Mouse (Mus musculus) cerebellum, adult (tissue): ENCODE data around the gene Cog5.
"Not testable (repeated sequence)": the region's sequence is repeated elsewhere in the genome, so short reads cannot be mapped to it uniquely, and the experiment has no call there.

ENCODE experiments used
- ATAC-seq: cut with Nextera tagmentation; 2 replicates; pipeline ENCODE4 v1.9.2; 2017; ENCODE audit warnings: mild to moderate bottlenecking, moderate library complexity, mixed read lengths; ENCODE audit not compliant: insufficient number of reproducible peaks, low FRiP score, low TSS enrichment

Gene Cog5

DNA sequence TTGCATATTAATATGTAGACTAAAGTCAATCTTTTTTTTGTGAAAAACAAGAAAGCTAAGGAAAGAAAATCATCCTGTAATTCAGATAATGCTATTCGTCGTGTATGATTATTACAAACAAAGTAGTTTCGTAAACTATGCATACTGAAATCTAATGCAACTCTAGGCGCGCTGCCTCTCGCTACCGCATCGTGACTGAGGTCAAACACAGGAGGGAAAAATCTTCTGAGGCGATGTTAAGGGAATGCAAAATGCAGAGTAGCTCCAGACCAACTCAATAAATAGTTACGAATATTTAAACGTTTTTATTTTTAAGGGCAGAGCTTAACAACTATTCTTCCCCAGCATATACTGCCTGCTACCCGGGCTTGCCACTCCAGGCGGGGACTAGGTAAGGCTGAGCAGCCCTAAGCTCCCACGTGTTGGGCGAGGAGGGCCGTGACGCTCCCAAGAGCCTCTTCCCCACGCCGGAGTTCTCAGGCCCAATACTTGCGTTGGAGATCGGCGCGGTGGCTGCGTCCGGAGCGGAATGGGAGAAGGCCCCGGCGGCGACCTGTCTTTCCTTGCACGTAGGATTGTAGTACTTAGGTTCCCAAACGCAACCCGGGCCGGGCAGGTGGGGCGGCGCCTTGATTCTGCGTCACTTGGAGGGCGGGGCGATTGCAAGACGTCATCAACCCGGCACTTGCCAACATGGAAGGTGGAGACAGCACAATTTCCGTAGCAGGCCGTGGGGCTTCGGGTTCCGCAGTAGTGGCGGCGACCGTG lies at the start of gene Cog5, which contains the start of gene Dus4l:
Gene Cog5, plus strand, starts transcription at position 673 of the 768 bp plus-strand sequence.
Gene Dus4l, minus strand, starts transcription at position 630 of the 768 bp plus-strand sequence.
- peak; percentile 93 for ATAC-seq

DNA sequence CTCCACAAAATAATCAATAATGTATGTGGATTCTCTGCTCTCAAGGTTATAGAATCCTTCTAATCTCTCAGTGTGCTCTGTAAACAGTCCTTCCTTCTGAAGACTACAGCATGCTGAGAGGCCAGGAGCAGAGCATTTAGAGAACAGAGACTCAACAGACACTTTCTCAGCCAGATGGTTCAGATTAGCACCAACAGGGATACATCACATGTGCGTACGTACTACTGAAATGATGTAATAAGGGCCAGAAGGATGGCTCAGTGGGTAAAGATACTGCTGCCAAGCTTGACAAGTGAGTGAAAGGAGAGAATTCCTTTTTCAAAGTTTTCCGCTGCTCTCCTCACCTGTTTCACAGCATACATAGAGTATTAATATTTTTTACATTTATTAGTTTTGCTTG lies 49.8 kb upstream of the Cog5 start:
- ATAC-seq: peak; percentile 72

DNA sequence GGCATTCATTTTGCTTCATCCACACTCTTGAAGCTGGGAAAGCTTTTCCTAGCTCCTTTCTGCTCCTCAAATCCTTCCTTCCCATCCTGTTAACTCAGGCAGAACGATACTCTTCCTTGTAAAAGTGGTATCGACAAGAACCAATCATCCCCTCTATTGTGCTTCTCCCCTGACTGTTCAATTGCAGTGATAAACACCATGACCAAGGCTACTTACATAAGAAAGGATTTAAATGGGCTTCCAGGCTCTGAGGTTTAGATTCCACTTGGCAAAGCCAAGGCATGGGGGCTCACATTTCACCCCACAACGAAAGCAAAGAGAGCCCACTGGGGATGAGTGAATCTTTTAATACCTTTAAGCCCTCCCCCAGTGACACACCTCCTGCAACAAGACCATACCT lies 46.5 kb upstream of the Cog5 start:
- ATAC-seq: no peak

DNA sequence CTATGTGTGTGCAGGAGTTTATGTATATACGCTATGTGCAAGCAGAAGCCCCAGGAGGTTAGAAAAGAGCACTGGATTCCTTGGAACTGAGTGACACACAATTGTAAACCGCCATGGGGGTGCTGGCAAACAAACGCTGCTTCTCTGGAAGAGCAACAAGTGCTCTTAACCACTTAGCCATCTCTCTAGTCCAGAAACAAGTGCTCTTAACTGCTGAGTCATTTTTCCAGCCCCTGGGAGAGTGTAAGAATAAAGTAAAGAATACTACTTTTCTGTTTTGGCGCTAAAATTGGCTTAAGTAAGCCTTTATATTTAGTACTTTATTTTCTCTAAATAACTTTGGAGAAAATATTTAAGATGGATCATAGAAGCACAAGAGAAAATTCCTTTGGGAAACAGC lies 41.3 kb upstream of the Cog5 start:
- ATAC-seq: no peak

GRCm38 (mm10) chr12:31620106-31620505 lies 34.6 kb upstream of the Cog5 start:
- no peak for ATAC-seq

DNA sequence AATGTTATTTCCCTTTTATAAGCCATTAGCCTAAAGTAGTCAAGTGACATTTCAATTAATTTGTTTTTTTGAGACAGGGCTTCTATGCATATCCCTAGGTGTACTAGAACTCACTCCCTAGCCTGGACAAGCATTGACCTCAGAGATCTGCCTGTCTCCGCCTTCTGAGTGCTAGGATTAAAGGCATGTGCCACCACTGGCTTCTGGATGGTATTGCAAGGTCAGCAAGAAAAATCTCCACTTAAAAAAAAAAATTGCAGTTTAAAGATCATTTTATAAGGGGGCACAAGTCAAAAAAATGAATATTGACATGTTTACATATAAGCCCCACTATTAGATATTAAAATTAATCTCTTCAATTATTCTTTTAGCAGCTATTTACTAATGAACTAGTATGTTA lies 29.7 kb upstream of the Cog5 start:
- ATAC-seq: no peak

DNA sequence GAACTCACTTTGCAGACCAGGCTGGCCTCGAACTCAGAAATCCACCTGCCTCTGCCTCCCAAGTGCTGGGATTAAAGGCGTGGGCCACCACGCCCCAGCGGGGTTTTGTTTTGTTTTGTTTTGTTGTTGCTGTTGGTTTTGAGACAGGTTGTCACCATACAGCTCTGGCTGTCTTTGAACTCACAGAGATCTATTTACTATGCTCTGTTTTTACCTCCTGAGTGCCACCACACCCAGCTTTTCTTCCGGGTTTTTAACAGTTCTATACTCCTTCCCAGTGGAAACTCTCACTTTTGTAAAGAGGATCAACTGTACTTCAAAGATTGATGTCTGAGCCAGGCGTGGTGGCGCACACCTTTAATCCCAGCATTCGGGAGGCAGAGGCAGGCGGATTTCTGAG lies 26.3 kb upstream of the Cog5 start:
- ATAC-seq: not testable (repeated sequence)

GRCm38 (mm10) chr12:31633970-31634342 lies 20.7 kb upstream of the Cog5 start:
- ATAC-seq: 0 out of 2 replicates have a peak, but pooled peaks have one; percentile 28

- ATAC-seq: peak; percentile 85
These were observed 20.1 kb upstream of the Cog5 start, which contains the start of gene Bcap29 for GRCm38 (mm10) chr12:31634343-31635239. Gene Bcap29 (minus strand): TSS chr12:31634658.

DNA sequence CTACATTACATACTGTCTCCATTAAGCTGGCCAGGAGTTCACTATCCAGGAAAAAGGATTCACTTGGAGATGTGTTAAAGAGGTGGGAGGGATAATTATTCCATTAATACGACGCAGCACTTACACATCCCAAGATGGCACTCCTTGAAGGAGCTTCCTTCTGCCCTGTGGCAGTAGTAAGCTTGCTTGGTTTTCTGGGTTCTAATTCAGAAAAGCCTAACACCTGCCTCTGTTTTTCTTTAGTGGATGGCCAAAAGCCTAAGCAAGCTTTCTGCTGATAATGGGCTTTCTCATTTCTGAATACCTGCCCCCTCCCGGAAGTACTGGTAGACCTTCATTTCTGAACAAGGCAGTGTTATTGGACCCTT lies 19.4 kb upstream of the Cog5 start:
- ATAC-seq: peak; percentile 46; the same call in 1 of the 2 replicates

GRCm38 (mm10) chr12:31653611-31654010 lies 1.1 kb upstream of the Cog5 start:
- ATAC-seq: no peak

- ATAC-seq: peak; percentile 71
These were observed 352 bp downstream of the Cog5 start for GRCm38 (mm10) chr12:31654965-31655477.

DNA sequence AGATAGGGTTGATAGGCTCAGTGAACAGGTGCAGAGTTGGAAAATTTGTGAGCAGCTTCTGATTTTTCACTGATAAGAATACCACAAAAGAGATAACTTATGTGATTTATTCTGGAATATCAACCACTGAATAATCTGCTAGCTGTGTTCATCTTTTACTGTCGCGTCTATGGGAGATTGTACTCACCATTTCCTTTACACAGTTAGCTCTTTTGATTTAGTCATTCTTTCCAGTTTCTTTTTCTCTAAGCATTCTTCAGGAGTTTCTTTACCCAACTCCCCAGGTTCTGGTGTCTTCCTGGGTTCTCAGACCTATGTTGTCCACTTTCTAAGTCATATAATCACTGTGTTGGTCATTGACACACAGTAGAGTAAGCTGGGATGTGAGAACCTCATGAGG lies 2.2 kb downstream of the Cog5 start:
- ATAC-seq: no peak

DNA sequence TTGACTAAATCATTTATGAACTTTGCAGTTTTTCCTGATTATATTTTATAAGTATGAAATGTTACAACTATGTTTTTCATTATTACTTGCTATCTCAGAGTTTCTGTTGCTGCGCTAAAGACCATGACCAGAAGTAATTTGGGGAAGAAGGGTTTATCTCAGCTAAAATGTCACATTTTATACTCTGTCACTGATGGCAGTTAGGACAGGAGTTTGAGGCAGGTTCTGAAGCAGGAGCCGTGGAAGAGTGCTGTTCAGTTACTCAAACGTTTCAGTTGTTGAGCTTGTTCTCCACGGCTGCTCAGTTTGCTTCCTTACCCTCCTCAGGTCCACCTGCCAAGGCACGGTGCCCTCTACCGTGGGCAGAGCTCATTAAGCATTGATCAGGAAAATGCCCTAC lies 11.3 kb downstream of the Cog5 start:
- no peak for ATAC-seq

DNA sequence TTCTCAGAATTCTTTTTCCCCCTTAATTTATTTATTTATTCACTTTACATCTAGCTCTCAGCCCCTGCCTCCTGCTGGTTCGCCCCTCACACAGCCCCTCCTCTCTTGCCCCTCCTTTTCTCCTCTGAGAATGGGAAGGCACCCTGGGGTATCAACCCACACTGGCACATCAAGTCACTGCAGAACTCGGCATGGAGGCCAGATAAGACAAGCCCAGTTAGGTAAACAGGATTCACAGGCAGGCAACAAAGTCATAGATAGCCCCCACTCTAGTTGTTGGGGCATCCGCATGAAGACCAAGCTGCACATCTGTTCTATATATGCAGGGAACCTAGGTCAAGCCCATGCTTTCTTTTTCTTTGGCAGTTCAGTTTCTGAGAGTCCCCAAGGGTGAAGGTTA lies 12.5 kb downstream of the Cog5 start:
- ATAC-seq: no peak

DNA sequence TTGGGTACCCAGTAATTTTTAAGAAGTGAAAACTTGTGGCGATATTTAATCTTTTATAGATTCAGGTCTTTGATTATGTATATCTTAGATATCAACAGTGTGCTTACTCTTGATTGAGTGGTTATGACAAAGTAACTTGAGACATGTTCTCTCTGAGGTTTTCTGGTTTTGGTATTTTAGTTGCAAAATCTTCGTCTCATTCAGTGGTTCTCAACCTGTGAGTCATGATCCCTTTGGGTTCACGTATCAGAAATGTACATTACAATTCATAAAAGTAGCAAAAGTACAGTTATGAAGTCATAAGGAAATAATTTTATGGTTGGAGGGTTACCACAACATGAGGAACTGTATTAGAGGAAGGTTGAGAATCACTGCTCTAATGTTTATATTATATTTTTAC lies 32.0 kb downstream of the Cog5 start:
- ATAC-seq: no peak

GRCm38 (mm10) chr12:31693278-31693677 lies 38.6 kb downstream of the Cog5 start:
- ATAC-seq: no peak

DNA sequence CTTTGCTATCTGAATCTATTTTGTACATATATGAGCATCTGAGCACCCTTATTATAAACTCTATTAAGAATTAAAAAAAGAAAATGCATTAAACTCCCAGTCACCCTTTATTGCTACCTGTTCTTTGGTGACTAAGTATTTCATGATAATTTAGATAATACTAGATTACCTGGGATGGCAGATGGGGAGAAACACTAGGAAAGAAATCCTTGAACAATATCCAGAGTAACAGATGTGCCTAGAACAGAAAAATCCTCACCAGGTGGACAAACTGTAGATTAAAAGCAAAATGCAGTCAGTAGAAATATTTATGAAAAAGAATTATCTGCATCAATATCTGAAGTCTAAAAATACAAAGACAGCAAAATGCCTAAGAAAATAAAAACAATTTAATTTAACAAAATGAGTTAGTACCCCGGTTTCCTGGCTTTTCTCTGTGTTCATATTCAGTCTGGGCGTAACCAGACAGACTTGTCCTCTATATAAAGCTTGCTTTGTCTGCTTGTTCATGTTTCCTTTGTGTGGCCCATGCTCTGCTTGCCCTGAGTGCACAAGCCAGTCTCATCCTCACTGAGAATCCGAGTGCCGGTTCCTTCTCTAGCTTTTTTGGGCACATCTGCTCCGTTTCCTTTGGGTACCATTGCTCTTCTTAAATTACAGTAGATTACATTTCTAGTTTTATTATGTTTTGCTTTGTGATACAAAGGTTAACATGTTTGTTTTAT lies 46.1 kb downstream of the Cog5 start:
- ATAC-seq: no peak

- no peak for ATAC-seq
These were observed 46.7 kb downstream of the Cog5 start for GRCm38 (mm10) chr12:31701411-31701810.

DNA sequence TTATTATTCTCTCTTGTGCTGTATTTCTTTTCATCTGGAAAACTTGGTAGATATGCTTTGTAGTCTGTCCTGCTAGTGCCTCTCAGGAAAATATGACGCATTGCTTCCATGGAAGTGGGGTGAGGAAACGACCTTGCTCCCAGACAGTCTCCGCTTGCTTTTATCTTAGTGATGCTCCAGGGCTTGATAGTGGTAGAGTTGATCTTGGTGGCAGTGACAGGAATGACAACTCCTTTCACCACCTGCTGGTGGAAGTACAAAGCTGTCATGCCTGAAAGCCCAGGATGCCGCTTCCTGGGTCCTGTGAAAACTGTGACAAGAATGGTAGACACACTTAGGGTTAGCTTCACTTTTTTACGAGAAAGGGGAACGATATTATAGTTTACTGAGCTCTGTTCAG lies 49.2 kb downstream of the Cog5 start:
- no peak for ATAC-seq
